Mouse (Mus musculus) adrenal gland, adult (tissue): ENCODE measurements around the gene Lenep.
"Not testable (repeated sequence)": the region's sequence is repeated elsewhere in the genome, so short reads cannot be mapped to it uniquely, and the experiment has no call there.

Source experiments
- DNase-seq, 2 experiments: peaks; one replicate each; pipeline ENCODE4 v3.0.0; 2022 to 2023; ENCODE audit warnings: low spot score in 1 of 2; ENCODE audit not compliant: inconsistent age in 2 of 2

Lenep gene

GRCm38 (mm10) chr3:89402693-89403092 lies at the start of gene Lenep:
TSS of gene Lenep (minus strand) at chr3:89402793.
- no peak for DNase-seq

DNA sequence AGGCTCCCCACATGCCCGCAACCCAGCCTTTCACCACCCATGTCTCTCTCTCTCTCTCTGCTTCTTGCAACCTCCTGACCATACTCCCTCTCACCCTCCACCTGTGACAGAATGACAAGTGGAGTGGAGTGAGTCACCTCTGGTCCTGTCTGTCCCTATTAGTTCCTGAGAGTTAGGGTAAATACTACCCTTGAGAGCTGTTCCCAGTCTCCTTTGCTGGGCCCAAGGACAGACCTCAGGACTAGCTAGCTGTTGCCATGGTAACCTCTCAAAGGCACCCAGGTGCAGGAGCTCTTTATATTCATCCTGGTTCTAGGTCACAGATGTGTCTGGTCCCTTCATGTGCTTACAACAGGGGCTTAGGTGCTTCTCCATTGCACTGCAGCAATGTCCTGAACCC lies 49.3 kb upstream of the Lenep start:
- no peak for DNase-seq

DNA sequence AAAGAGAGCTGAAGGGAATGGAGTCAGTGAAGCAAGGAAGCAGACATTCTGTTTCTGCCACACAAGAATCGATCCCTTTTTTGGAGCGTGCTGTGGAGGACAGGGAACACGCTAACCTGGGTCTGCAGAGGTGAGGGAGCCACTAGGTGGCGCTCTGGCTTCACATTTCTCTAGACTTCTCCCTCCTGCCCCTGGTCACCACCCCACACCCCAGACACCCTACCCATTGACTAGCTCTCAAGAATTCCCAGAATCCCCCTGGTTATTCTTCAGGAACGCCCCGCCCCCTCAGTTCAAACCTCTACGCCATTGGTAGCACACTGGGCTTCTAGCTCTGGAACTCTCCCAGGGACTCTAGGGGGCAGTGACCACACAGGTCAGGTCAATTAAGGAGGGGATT lies 46.9 kb upstream of the Lenep start:
- peak; percentile 78 to 91 for DNase-seq

GRCm38 (mm10) chr3:89448720-89449537 lies 46.3 kb upstream of the Lenep start:
- peak; percentile 73 to 89 for DNase-seq

DNA sequence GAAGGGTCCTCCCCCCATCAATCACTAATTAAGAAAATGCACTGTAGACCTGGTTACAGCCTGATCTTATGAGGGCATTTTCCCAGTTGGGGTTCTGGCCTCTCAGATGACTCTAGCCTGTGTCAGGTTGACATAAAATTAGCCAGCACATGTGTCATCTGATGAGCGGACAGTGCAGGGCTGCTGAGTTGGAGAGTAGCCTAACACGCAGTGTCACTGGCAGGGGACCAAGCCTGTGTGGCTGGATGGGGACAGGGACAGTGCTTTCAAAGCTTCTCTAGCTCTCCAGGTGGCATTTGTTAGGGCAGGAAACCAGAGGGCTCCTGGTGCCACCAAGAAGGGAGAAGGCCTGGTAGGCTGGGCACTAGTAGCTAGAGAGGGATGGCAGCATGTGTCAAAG lies 38.1 kb upstream of the Lenep start:
- DNase-seq, result peak in 1 of 2 experiments; percentile 62

GRCm38 (mm10) chr3:89437269-89437668 lies 34.7 kb upstream of the Lenep start:
- peak in 1 of 2 experiments; percentile 73 for DNase-seq

DNA sequence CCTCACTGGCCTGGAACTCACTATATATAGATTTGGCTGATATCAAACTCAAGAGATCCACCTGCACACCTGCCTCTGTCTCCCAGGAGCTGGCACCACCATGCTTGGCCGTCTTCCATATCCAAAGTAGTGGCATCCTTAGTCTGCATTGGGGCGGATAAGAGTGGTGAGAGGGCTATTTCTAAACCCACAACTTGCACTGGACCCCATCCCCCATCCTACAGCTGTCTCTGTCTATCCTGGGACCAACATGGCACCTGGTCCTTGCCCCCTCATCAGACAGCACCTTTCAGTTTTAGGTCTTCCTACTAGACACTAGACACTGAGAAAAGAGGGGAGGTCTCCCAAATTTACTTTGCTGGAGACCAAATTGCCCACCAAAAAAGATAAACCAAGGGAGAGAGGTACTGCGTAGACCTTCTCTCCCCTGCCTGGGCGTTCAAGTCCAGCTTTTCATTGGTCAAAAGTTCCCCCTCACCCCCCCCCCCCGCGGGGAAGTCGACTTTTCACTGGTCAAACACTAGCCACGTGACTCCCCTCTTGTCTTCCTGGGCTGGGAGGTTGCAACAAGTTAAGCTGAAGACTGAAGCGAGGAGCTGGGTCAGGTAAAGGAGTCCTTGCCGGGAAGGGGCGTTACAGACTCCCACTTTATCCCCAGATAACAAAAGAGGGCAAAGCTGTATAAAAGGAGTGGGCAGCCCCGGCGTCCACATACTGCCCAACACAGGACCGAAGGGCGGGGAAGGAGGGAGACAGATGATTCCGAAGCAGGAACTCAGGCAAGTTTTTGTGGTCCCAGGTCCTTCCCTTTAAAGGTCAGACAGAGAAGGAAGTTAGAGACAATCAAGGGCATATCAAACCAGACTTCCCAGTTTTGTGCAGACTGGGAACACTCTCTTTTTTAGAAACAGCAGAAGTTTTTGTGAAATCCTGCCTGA lies 33.9 kb upstream of the Lenep start, which contains the start of gene Pbxip1:
Gene Pbxip1, plus strand, starts transcription at position 531 of the 938 bp plus-strand sequence.
- peak; percentile 77 to 92 for DNase-seq

GRCm38 (mm10) chr3:89435041-89435440 lies 32.4 kb upstream of the Lenep start:
- DNase-seq, result no peak

DNA sequence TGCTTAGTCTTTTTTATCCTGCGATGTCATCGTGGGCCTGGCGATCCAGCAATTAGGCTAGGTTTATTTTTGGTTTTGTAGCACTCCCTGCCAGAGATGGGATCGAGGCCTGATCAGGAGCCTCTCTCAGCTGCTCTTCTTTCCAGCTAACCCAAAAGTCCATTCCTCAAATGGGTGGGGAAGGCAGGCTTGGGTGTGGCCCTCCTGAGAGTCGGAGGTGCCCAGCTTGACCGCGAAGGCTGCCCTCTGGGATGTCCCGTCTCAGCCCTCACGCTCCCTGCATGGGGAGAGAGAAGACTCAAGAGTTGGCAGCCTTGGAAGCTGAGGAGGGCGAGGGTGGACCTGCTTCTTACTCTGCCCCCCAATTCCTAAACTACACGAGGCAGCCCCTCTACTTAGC lies 31.9 kb upstream of the Lenep start:
- no peak for DNase-seq

- no peak for DNase-seq
Observed at GRCm38 (mm10) chr3:89432606-89433005, 30.0 kb upstream of the Lenep start.

GRCm38 (mm10) chr3:89430171-89431159 lies 27.9 kb upstream of the Lenep start, which contains the start of gene Pygo2:
TSS of gene Pygo2 (plus strand) at chr3:89430214.
- peak; percentile 99 for DNase-seq

DNA sequence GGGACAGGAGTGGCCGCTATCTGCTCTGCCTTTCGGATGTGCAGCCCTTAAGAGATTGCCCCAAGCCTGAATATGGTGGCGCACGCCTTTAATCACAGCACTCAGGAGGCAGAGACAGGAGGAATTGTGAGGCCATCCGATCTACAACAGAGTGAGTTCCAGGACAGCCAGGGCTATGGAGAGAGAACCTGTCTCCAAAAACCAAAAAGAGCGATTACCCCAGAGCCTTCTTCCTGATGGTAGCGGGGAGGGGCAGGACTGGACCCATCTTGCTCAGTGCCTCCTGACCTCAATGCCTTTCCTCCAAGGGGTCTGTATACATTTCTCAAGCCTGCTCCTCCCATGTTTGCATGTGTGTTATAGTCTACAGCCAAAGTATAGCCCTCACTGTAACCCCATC lies 26.4 kb upstream of the Lenep start:
- DNase-seq, result not testable (repeated sequence)

DNA sequence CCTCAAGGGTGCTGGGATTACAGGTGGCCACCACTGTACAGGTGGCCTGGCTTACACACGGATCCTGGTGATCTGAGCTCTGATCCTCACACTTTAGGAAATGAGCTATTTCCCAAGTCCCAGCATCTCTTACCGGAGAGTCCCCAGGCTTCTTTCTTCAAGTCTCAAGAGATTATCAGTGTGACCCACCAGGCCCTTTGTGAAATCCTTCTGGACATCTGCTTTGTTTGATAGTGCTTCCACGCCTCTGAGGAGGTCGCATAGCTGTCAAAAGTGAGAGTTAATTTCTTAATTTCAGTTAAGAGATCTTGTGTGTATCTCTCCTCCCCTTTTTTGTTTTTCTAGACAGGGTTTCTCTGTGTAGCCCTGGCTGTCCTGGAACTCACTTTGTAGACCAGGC lies 23.3 kb upstream of the Lenep start:
- no peak for DNase-seq

DNA sequence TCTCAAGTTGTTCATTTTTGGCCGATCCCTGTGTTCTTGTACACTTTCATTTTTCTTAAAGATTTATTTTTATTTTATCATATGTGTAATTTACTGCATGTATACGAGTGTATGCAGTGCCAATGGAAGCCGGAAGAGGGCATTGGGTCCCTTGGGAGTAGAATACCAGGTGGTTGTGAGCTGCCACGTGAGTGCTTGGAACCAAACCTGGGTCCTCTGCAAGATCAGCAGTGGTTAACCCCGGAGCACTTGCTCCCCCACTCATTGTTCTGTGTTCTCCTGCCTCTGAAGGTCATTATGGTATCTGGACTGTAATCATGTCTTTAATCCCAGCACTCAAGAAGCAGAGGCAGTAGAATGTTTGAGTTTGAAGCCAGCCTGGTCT lies 22.5 kb upstream of the Lenep start:
- no peak for DNase-seq

- DNase-seq, result no peak
Observed at GRCm38 (mm10) chr3:89424416-89425140, 22.0 kb upstream of the Lenep start.

DNA sequence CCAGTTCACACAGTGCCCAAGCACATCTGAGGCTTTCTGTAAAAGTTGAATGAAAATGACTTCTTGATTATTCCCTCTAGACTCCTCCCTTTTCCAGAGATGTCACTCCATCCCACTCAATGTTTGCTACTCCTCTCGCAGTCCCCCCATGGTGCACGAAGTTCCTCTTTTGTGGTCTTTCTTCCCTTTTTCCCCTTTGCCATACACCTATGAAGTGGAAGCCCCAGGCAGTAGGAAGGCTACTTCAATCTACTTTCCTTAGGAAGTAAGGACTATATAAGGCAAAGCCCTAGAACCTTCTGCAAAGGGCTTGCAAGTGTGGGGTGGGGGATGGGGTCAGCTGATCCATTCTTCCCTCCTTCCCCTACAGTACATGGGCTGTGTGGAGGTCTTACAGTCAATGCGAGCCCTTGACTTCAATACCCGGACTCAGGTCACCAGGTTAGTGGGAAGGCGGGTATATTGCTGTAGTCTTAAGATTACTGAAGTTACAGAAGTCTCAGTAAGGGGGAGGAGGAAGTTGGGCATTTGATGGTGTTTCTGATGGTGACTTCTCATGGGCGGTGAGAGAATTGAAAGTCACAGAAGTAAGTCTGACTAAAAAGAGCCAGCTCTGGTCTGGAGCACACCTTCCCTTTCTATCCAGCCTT lies 20.1 kb upstream of the Lenep start:
- DNase-seq, result no peak

DNA sequence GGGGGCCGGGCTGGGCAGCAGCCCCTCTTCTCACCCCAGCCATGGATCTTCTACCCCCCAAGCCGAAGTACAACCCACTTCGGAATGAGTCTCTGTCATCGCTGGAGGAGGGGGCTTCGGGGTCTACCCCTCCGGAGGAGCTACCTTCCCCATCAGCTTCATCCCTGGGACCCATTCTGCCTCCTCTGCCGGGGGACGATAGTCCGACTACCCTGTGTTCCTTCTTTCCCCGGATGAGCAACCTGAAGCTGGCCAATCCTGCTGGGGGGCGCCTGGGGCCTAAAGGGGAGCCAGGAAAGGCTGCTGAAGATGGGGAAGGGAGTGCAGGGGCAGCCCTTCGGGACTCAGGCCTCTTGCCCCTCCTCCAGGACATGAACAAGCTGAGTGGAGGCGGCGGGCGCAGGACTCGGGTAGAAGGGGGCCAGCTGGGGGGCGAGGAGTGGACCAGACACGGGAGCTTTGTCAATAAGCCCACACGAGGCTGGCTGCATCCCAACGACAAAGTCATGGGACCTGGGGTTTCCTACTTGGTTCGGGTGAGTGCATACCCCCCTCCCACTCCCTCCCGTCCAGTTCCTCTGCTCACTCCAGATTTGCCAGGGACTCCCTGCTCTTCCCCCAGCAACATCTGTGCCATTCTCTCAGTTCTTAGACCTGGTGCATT lies 19.3 kb upstream of the Lenep start:
- peak; percentile 46 to 67 for DNase-seq

DNA sequence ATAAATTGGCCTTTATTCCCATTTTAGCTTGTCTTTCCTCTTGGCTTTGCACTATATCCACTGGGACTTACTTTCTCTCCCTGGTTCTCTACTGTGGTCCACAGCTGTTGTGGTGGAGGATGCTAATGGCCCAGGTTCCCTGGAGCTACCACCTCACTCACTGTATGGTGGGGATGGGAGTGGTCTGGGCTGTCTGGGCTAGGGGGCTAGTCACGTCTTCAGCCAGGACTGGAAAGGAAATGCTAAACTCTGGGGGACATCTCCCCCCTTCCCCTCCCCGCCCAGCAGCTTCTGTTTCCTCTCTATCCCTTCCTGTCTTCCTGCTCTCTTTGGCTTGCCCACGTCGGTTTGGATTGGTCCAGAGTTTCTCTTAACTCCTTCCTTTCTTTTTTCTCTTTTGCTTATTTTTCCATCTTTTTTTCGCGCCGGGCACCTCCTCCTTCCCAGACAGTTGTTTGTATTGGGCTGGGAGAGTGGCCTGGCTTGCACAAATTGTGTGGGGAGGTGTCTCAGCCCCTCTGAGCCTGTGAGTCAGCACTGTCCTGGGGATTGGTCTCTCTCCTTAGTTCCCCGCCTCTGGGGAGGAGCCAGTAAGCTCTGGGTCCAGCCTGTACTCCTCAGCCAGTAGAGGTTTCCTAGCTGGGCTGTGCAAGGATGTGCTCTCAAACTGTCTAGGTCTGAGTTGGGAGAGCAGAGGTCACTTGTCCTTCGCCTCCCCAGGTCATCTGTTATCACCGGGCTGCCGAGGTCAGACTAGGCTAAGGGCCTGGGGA lies 18.6 kb upstream of the Lenep start:
- peak; percentile 89 to 93 for DNase-seq
